Mouse (Mus musculus) MEL (cell line): ENCODE results near the gene Cwh43. TPM values are rescaled to one million over a fixed set of nuclear protein-coding genes. Genes with fewer than 3 reads are reported as not detected.

Source experiments
- DNase-seq: peaks from one replicate; pipeline ENCODE4 v3.0.0; 2011; ENCODE audit warnings: low read depth, low spot score
- H3K27ac ChIP-seq: 2 replicates; pipeline ENCODE4 v1.5.1; 2012; ENCODE audit warnings: low read depth, mild to moderate bottlenecking, control low read depth, low read length, moderate library complexity; ENCODE audit not compliant: control insufficient read depth
- H3K27me3 ChIP-seq, 2 experiments: fragments of 150-350 bp in 1 of 2; sonication (generic) in 1 of 2; 2 replicates each; pipeline ENCODE4 v1.6.1; 2012; ENCODE audit warnings: low read length in 2 of 2, mild to moderate bottlenecking in 2 of 2, improper control_type of control experiment in 1 of 2, moderate library complexity in 1 of 2; ENCODE audit not compliant: insufficient read depth in 2 of 2, control insufficient read depth in 1 of 2
- H3K36me3 ChIP-seq, 2 experiments: 2 replicates each; pipeline ENCODE4 v1.6.1; 2012 to 2014; ENCODE audit warnings: low read length in 2 of 2, improper control_type of control experiment in 1 of 2, inconsistent platforms in 1 of 2, mild to moderate bottlenecking in 1 of 2; ENCODE audit not compliant: insufficient read depth in 2 of 2, control insufficient read depth in 1 of 2
- H3K4me1 ChIP-seq, 2 experiments: fragments of 150-350 bp in 1 of 2; sonication (generic) in 1 of 2; 2 replicates each; pipeline ENCODE4 v1.6.1; 2012; ENCODE audit warnings: low read length in 2 of 2, improper control_type of control experiment in 1 of 2, mild to moderate bottlenecking in 1 of 2; ENCODE audit not compliant: insufficient read depth in 2 of 2, control insufficient read depth in 1 of 2
- H3K4me3 ChIP-seq, 2 experiments: fragments of 150-350 bp in 1 of 2; sonication (generic) in 1 of 2; 2 replicates each; pipeline ENCODE4 v1.5.1; 2012; ENCODE audit warnings: low read depth in 2 of 2, low read length in 2 of 2, mild to moderate bottlenecking in 2 of 2, moderate library complexity in 2 of 2, control low read depth in 1 of 2, improper control_type of control experiment in 1 of 2; ENCODE audit not compliant: control insufficient read depth in 1 of 2, insufficient read depth in 1 of 2
- H3K79me2 ChIP-seq: 2 replicates; pipeline ENCODE4 v1.6.1; 2012; ENCODE audit warnings: mild to moderate bottlenecking, low read length, moderate library complexity; ENCODE audit not compliant: control insufficient read depth, poor library complexity, insufficient read depth
- H3K9ac ChIP-seq: 2 replicates; pipeline ENCODE4 v1.6.1; 2012; ENCODE audit warnings: low read depth, mild to moderate bottlenecking, control low read depth, low read length, moderate library complexity; ENCODE audit not compliant: control insufficient read depth, poor library complexity, severe bottlenecking
- H3K9me3 ChIP-seq: fragments of 150-350 bp; sonication (generic); replicated peaks from 2 replicates; pipeline ENCODE4 v1.6.1; 2012; ENCODE audit warnings: mild to moderate bottlenecking, low read length, improper control_type of control experiment, moderate library complexity; ENCODE audit not compliant: insufficient read depth
- BHLHE40 ChIP-seq: IDR thresholded peaks from 2 replicates; pipeline ENCODE4 v1.6.1; 2012; ENCODE audit warnings: low read depth, mild to moderate bottlenecking, inconsistent platforms, low read length, improper control_type of control experiment, borderline replicate concordance
- CHD2 ChIP-seq: IDR thresholded peaks from 2 replicates; pipeline ENCODE4 v1.6.1; 2011; ENCODE audit warnings: low read length, improper control_type of control experiment
- CTCF ChIP-seq, 3 experiments: IDR thresholded peaks in 2 of 3; conservative IDR thresholded peaks in 1 of 3; 2 replicates each; pipeline ENCODE4 v1.5.1; 2011 to 2012; ENCODE audit warnings: low read length in 3 of 3, low read depth in 2 of 3, mild to moderate bottlenecking in 2 of 3, improper control_type of control experiment in 1 of 3, inconsistent platforms in 1 of 3, mixed read lengths in 1 of 3, moderate library complexity in 1 of 3; ENCODE audit not compliant: control insufficient read depth in 1 of 3, insufficient read depth in 1 of 3, poor library complexity in 1 of 3, severe bottlenecking in 1 of 3
- E2F4 ChIP-seq: IDR thresholded peaks from 2 replicates; pipeline ENCODE4 v1.6.1; 2011; ENCODE audit warnings: low read depth, low read length, improper control_type of control experiment, borderline replicate concordance
- ELF1 ChIP-seq: IDR thresholded peaks from 2 replicates; pipeline ENCODE4 v1.6.1; 2014; ENCODE audit warnings: low read depth, mild to moderate bottlenecking, inconsistent platforms, low read length, improper control_type of control experiment, moderate library complexity
- EP300 ChIP-seq, 2 experiments: IDR thresholded peaks; 2 replicates each; pipeline ENCODE4 v1.6.1; 2011; ENCODE audit warnings: improper control_type of control experiment in 2 of 2, low read length in 2 of 2, low read depth in 1 of 2, mild to moderate bottlenecking in 1 of 2
- GATA1 ChIP-seq: IDR thresholded peaks from 2 replicates; pipeline ENCODE4 v1.6.1; 2011; ENCODE audit warnings: low read depth, low read length, improper control_type of control experiment
- HCFC1 ChIP-seq: IDR thresholded peaks from 2 replicates; pipeline ENCODE4 v1.6.1; 2012; ENCODE audit warnings: low read depth, mild to moderate bottlenecking, inconsistent platforms, low read length, improper control_type of control experiment, moderate library complexity
- JUND ChIP-seq: IDR thresholded peaks from 2 replicates; pipeline ENCODE4 v1.6.1; 2011; ENCODE audit warnings: low read depth, mild to moderate bottlenecking, improper control_type of control experiment, low read length
- MAX ChIP-seq: IDR thresholded peaks from 2 replicates; pipeline ENCODE4 v1.6.1; 2011; ENCODE audit warnings: low read length, improper control_type of control experiment
- MAZ ChIP-seq: IDR thresholded peaks from 2 replicates; pipeline ENCODE4 v1.6.1; 2012; ENCODE audit warnings: low read depth, mild to moderate bottlenecking, inconsistent platforms, low read length, improper control_type of control experiment
- MEF2A ChIP-seq: IDR thresholded peaks from 2 replicates; pipeline ENCODE4 v1.6.1; 2014; ENCODE audit warnings: low read depth, mild to moderate bottlenecking, inconsistent platforms, low read length, improper control_type of control experiment; ENCODE audit not compliant: poor library complexity, insufficient replicate concordance, severe bottlenecking; ENCODE audit errors: extremely low read depth
- MXI1 ChIP-seq: IDR thresholded peaks from 2 replicates; pipeline ENCODE4 v1.6.1; 2011; ENCODE audit warnings: mild to moderate bottlenecking, low read depth, low read length, improper control_type of control experiment
- MYC ChIP-seq: IDR thresholded peaks from 2 replicates; pipeline ENCODE4 v1.6.1; 2011; ENCODE audit warnings: low read depth, mild to moderate bottlenecking, low read length, improper control_type of control experiment, moderate library complexity
- NELFE ChIP-seq: IDR thresholded peaks from 2 replicates; pipeline ENCODE4 v1.6.1; 2011; ENCODE audit warnings: low read depth, low read length, improper control_type of control experiment
- POLR2A ChIP-seq, 2 experiments: IDR thresholded peaks; 2 replicates each; pipeline ENCODE4 v1.6.1; 2011 to 2012; ENCODE audit warnings: low read length in 2 of 2, mild to moderate bottlenecking in 2 of 2, control low read depth in 1 of 2, improper control_type of control experiment in 1 of 2, low read depth in 1 of 2, moderate library complexity in 1 of 2; ENCODE audit not compliant: control insufficient read depth in 1 of 2, insufficient read depth in 1 of 2, poor library complexity in 1 of 2
- POLR2AphosphoS2 ChIP-seq: IDR thresholded peaks from 2 replicates; pipeline ENCODE4 v1.6.1; 2011; ENCODE audit warnings: low read length, improper control_type of control experiment
- RCOR1 ChIP-seq: IDR thresholded peaks from 2 replicates; pipeline ENCODE4 v1.6.1; 2012; ENCODE audit warnings: low read depth, mild to moderate bottlenecking, inconsistent platforms, low read length, improper control_type of control experiment
- SIN3A ChIP-seq: IDR thresholded peaks from 2 replicates; pipeline ENCODE4 v1.6.1; 2012; ENCODE audit warnings: low read length, improper control_type of control experiment, inconsistent platforms
- SMC3 ChIP-seq: IDR thresholded peaks from 2 replicates; pipeline ENCODE4 v1.6.1; 2011; ENCODE audit warnings: low read depth, low read length, improper control_type of control experiment
- TCF12 ChIP-seq: IDR thresholded peaks from 2 replicates; pipeline ENCODE4 v1.6.1; 2014; ENCODE audit warnings: low read depth, mild to moderate bottlenecking, inconsistent platforms, low read length, improper control_type of control experiment, moderate library complexity
- UBTF ChIP-seq: IDR thresholded peaks from 2 replicates; pipeline ENCODE4 v1.6.1; 2012; ENCODE audit warnings: low read depth, mild to moderate bottlenecking, inconsistent platforms, low read length, improper control_type of control experiment, moderate library complexity, borderline replicate concordance; ENCODE audit not compliant: insufficient read depth
- ZC3H11A ChIP-seq: IDR thresholded peaks from 2 replicates; pipeline ENCODE4 v1.6.1; 2012; ENCODE audit warnings: low read depth, mild to moderate bottlenecking, inconsistent platforms, low read length, improper control_type of control experiment
- ZKSCAN1 ChIP-seq: IDR thresholded peaks from 2 replicates; pipeline ENCODE4 v1.6.1; 2012; ENCODE audit warnings: low read depth, mild to moderate bottlenecking, inconsistent platforms, low read length, improper control_type of control experiment, moderate library complexity
- ZMIZ1 ChIP-seq: IDR thresholded peaks from 2 replicates; pipeline ENCODE4 v1.6.1; 2012; ENCODE audit warnings: low read depth, mild to moderate bottlenecking, inconsistent platforms, low read length, improper control_type of control experiment, moderate library complexity
- ZNF384 ChIP-seq: IDR thresholded peaks from 2 replicates; pipeline ENCODE4 v1.6.1; 2012; ENCODE audit warnings: low read depth, mild to moderate bottlenecking, inconsistent platforms, low read length, improper control_type of control experiment
- polyA plus RNA-seq, 2 experiments: library from polyadenylated mRNA; stranded (reverse) in 1 of 2; unstranded in 1 of 2; fragments of >175 nt in 1 of 2; fragments of >200 nt in 1 of 2; gene quantifications; 2 replicates each; pipeline versions ENCODE4 v1.2.1 to v1.2.4; 2012; ENCODE audit warnings: low replicate concordance in 2 of 2, low read depth in 1 of 2; ENCODE audit not compliant: insufficient read length in 2 of 2, insufficient read depth in 1 of 2, missing spikeins in 1 of 2
- total RNA-seq: library from RNA; depleted of rRNA; stranded (reverse); fragments of 300-350 nt; gene quantifications from 2 replicates; pipeline ENCODE4 v1.2.3, GENCODE M21; 2012

Cwh43 gene
- total and polyA plus RNA-seq, 3 experiments = not detected

DNA sequence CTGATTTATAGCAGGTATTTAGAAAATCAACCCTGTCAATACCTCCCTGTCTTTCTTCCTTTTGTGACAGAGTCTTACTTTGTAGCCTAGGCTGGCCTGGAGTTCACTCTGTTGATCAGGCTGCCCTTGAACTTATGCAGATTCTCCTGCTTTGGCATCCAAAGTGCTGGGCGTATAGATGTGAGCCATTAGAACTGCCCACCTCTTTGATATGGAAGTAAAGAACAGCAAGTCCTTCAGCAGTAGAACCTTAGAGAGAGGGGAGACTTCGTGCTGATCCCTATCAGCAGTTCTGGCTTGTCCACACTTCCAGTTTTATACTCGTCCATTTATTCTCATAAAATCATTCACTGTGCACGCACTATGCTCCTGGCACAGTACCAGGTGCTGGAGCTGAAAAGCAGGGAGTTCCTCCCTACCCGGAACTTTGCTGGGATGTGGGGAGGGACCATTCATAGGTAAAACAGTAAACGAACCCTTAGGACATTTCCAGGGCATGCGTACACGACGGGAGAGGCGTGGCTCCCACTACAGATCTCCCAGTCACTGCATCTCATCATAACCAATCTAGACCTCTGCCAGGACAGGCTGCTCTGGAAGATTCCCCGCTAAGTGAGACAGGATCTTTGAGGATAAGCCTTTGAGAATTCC, 13.3 kb downstream of the Cwh43 start:
- Histone ChIP-seq H3K79me2 (no peaks in the 10 kb centered on the region), H3K27me3 (peaks cover 1 to 7% of the 10 kb centered on the region in 2 experiments), H3K4me3 (no peak overlapping the region), H3K36me3 (no peaks in the 10 kb centered on the region), H3K4me1 (no peaks in the 10 kb centered on the region), H3K27ac (no peak overlapping the region), H3K9ac (no peak overlapping the region), H3K9me3 (no peaks in the 10 kb centered on the region)
- no peak for TF ChIP-seq MXI1
- no peak for TF ChIP-seq CHD2
- TF ChIP-seq GATA1 = no peak
- TF ChIP-seq POLR2AphosphoS2 = no peak
- no peak for TF ChIP-seq MYC
- no peak for TF ChIP-seq E2F4
- no peak for TF ChIP-seq NELFE
- DNase-seq = no peak

DNA sequence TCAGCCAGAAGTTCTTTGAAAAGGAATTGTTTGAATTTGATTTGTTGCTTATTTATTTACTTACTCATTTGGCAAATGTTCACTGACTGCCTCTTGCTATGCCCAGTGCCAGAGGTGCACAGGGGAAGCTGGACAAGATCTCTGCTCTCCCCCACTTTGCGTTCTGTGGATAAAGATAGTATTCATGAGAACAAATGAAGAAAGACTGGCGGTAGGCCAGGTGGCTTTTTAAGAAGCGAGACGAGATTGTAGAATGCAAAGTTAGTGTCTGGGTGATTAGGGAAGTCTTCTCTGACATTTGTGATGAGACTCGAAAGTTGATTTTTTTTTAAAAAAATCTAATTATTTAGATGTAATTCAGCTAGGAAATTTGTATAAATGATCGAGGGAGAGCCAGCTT, 20.9 kb downstream of the Cwh43 start:
- Histone ChIP-seq H3K4me3 (no peak overlapping the region), H3K36me3 (no peaks in the 10 kb centered on the region), H3K4me1 (peaks cover 0 to 3% of the 10 kb centered on the region in 2 experiments; a peak in 1 of 4 replicates), H3K79me2 (no peaks in the 10 kb centered on the region), H3K27me3 (peaks cover 0 to 2% of the 10 kb centered on the region in 2 experiments; a peak in 2 of 4 replicates), H3K9me3 (no peaks in the 10 kb centered on the region), H3K27ac (no peak overlapping the region), H3K9ac (no peak overlapping the region)
- TF ChIP-seq ZC3H11A = no peak
- no peak for TF ChIP-seq ELF1
- no peak for TF ChIP-seq HCFC1
- TF ChIP-seq EP300 (IDR thresholded peaks at IDR 0.05; ENCODE audit: low read depth in 1 of 2, low read length in 2 of 2) = no peak
- TF ChIP-seq UBTF = no peak
- no peak for TF ChIP-seq POLR2A (IDR thresholded peaks at IDR 0.05; ENCODE audit: control insufficient read depth in 1 of 2, insufficient read depth in 1 of 2, low read depth in 1 of 2, low read length in 2 of 2, poor library complexity in 1 of 2)
- TF ChIP-seq MAZ = no peak
- TF ChIP-seq TCF12 = no peak
- DNase-seq = peak; percentile 39

DNA sequence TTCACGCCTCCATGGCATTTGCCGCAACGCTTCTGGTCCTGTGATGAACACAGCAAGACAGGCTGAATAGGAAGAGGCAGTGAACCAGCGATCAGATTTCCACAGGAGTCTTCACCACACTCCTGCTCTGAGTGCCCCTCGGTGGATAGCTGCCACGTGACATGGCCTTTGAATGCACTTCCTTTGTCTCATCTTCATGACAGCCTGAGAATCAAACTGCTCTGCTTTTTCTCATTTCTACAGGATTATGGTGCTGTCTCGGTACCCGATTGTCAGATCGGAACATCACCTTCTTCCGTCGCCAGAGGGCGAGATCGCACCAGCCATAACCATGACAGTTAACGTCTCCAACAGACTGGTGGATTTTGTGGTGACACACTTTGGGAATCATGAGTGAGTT, 25.7 kb downstream of the Cwh43 start:
- Histone ChIP-seq H3K27ac (no peak overlapping the region), H3K36me3 (peaks cover 0 to 11% of the 10 kb centered on the region in 2 experiments; a peak in 2 of 4 replicates), H3K27me3 (peaks cover 0 to 2% of the 10 kb centered on the region in 2 experiments; a peak in 2 of 4 replicates), H3K9me3 (no peaks in the 10 kb centered on the region), H3K4me1 (peaks cover 0 to 12% of the 10 kb centered on the region in 2 experiments; a peak in 3 of 4 replicates), H3K4me3 (no peak overlapping the region), H3K79me2 (no peaks in the 10 kb centered on the region), H3K9ac (no peak overlapping the region)
- DNase-seq = peak; percentile 72
- TF ChIP-seq RCOR1 (no peak), GATA1 (no peak), BHLHE40 (no peak), JUND (no peak), SIN3A (peak; percentile 53; the same call in 1 of the 2 replicates), UBTF (no peak), POLR2A (IDR thresholded peaks at IDR 0.05; ENCODE audit: control insufficient read depth in 1 of 2, insufficient read depth in 1 of 2, low read depth in 1 of 2, low read length in 2 of 2, poor library complexity in 1 of 2) (no peak), MEF2A (no peak), ZNF384 (no peak), TCF12 (no peak), ZMIZ1 (no peak), ZKSCAN1 (no peak), SMC3 (peak; percentile 99), ZC3H11A (peak; percentile 98), CTCF (IDR thresholded peaks at IDR 0.05 in 2 of 3, conservative IDR thresholded peaks at IDR 0.05 in 1 of 3; ENCODE audit: control insufficient read depth in 1 of 3, insufficient read depth in 1 of 3, low read depth in 2 of 3, low read length in 3 of 3, poor library complexity in 1 of 3, severe bottlenecking in 1 of 3) (peak; percentile 66 to 96 (median 91)), MXI1 (no peak), MAX (no peak)
